Mouse (Mus musculus): Measurements from ENCODE around the gene Itga8.

DNA sequence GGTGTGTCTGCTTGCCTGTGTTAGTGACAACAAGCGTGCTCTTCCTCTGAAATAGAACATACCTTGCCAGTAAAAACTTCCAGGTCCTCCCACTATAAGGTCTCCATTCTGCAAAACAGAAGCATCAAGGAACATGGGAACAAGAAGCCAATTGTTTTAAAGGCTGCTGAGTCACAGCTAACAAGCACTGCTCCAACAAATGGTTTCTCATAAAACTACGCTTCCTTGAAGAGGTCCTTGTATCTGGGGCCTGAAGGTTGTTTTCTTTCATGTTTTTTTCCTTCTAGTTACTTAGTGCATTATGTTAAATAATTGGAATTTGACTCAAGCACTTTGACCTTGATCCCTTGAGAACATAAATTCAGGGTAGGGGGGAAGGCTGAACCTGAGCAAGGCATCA lies 45.8 kb downstream of the Itga8 start:
- TF ChIP-seq CTCF (IDR thresholded peaks at IDR 0.05; ENCODE audit: borderline replicate concordance, insufficient read depth, low read depth, low read length), result no peak
- no peak for TF ChIP-seq POLR2A (IDR thresholded peaks at IDR 0.05; ENCODE audit: borderline replicate concordance, insufficient read depth, low read length)

All from cerebellum, adult 2 months (tissue).